Mouse (Mus musculus): ENCODE measurements around the gene Celsr2. TPM values are rescaled to one million over a fixed set of nuclear protein-coding genes. Genes with fewer than 3 reads are reported as not detected.

Gene Celsr2
- total RNA-seq, 1 experiment: 7.9 TPM

DNA sequence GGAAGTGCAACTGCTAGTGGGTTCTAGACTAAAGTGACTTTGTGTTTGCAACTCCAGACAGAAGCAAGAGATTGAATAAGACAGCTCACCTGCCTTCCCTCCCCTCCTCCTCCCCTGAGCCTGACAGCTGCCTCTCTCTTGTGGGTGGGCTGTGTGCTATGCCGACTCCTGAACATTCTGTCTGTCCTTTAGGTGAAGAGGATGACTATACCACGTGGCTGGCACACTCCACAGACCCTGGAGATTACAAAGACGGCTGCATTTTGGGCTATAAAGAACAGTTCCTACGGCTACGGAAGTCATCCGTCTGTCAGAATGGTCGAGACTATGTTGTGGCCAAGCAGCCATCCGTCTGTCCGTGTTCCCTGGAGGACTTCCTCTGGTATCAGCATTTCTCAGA, 67.0 kb downstream of the Celsr2 start:
- TF ChIP-seq ZC3H11A (IDR thresholded peaks at IDR 0.05; ENCODE audit: borderline replicate concordance, low read depth, low read length) (no peak), ZNF384 (IDR thresholded peaks at IDR 0.05; ENCODE audit: low read depth, low read length) (no peak), CHD2 (IDR thresholded peaks at IDR 0.05; ENCODE audit: low read depth, low read length) (no peak), MAFK (IDR thresholded peaks at IDR 0.05; ENCODE audit: insufficient read depth, low read depth, low read length) (no peak), HCFC1 (IDR thresholded peaks at IDR 0.05; ENCODE audit: borderline replicate concordance, insufficient read depth, low read length) (no peak)
- Histone ChIP-seq H3K4me3 (ENCODE audit: insufficient read depth in 1 of 2, low read depth in 1 of 2, low read length in 2 of 2, poor library complexity in 1 of 2, severe bottlenecking in 1 of 2) (no peak overlapping the region), H3K27ac (ENCODE audit: insufficient read depth, low read depth, low read length, poor library complexity, severe bottlenecking) (no peak overlapping the region), H3K9ac (ENCODE audit: insufficient read depth, low read depth, low read length, poor library complexity, severe bottlenecking) (no peak overlapping the region), H3K9me3 (ENCODE audit: control insufficient read depth, insufficient read depth, low read depth, low read length) (no peaks in the 10 kb centered on the region), H3K4me1 (ENCODE audit: control insufficient read depth in 2 of 2, insufficient read depth in 2 of 2, low read length in 2 of 2, poor library complexity in 1 of 2) (no peaks in the 10 kb centered on the region), H3K36me3 (ENCODE audit: control insufficient read depth, insufficient read depth, low read length, poor library complexity, severe bottlenecking) (peaks cover 5% of the 10 kb centered on the region; the same call in 1 of the 2 replicates)
- in situ Hi-C loops (cut with MboI; ENCODE audit: low sequenced_read_pairs in 2 of 2, unreplicated experiment in 2 of 2): no loop called here
- DNase-seq (ENCODE audit: low read depth, low spot score): no peak

- in situ Hi-C loops (cut with MboI; ENCODE audit: low sequenced_read_pairs in 2 of 2, unreplicated experiment in 2 of 2): no loop called here
- Histone ChIP-seq H3K36me3 (ENCODE audit: control insufficient read depth, insufficient read depth, low read length, poor library complexity, severe bottlenecking) (peaks cover 2% of the 10 kb centered on the region; the same call in 1 of the 2 replicates), H3K9ac (ENCODE audit: insufficient read depth, low read depth, low read length, poor library complexity, severe bottlenecking) (no peak overlapping the region), H3K4me1 (ENCODE audit: control insufficient read depth in 2 of 2, insufficient read depth in 2 of 2, low read length in 2 of 2, poor library complexity in 1 of 2) (no peaks in the 10 kb centered on the region), H3K9me3 (ENCODE audit: control insufficient read depth, insufficient read depth, low read depth, low read length) (no peaks in the 10 kb centered on the region), H3K4me3 (ENCODE audit: insufficient read depth in 1 of 2, low read depth in 1 of 2, low read length in 2 of 2, poor library complexity in 1 of 2, severe bottlenecking in 1 of 2) (no peak overlapping the region), H3K27ac (ENCODE audit: insufficient read depth, low read depth, low read length, poor library complexity, severe bottlenecking) (no peak overlapping the region)
- DNase-seq (ENCODE audit: low read depth, low spot score): no peak
- TF ChIP-seq HCFC1 (IDR thresholded peaks at IDR 0.05; ENCODE audit: borderline replicate concordance, insufficient read depth, low read length) (no peak), ZNF384 (IDR thresholded peaks at IDR 0.05; ENCODE audit: low read depth, low read length) (no peak)
Observed at GRCm38 (mm10) chr3:108345855-108346254, 69.5 kb downstream of the Celsr2 start.

DNA sequence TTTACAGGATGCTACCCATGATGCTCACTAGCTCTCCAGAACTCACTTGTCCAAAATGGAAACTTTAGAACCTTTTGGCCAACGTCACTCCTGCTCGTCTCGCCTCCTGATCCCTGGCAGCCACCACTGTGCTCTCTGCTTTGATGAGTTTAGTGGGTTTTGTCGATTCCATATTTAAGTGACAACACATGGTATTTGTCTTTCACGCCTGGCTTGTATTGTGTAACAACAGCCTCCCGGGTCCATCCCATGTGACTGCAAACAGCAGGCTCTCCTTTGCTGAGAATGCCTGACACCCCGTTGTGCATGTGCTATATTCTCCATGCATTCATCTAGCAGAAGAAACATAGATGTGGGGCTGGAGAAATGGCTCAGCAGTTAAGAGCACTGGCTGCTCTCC, 73.2 kb downstream of the Celsr2 start:
- no peaks in the 10 kb centered on the region for H3K4me1 ChIP-seq (ENCODE audit: control insufficient read depth in 2 of 2, insufficient read depth in 2 of 2, low read length in 2 of 2, poor library complexity in 1 of 2)
- no peak for DNase-seq (ENCODE audit: low read depth, low spot score)
- no peak for TF ChIP-seq ZNF384 (IDR thresholded peaks at IDR 0.05; ENCODE audit: low read depth, low read length)
- TF ChIP-seq HCFC1 (IDR thresholded peaks at IDR 0.05; ENCODE audit: borderline replicate concordance, insufficient read depth, low read length): no peak
- no peak for TF ChIP-seq ZC3H11A (IDR thresholded peaks at IDR 0.05; ENCODE audit: borderline replicate concordance, low read depth, low read length)
- no peak for TF ChIP-seq MAFK (IDR thresholded peaks at IDR 0.05; ENCODE audit: insufficient read depth, low read depth, low read length)
- TF ChIP-seq CHD2 (IDR thresholded peaks at IDR 0.05; ENCODE audit: low read depth, low read length): no peak
- no peak overlapping the region for H3K9ac ChIP-seq (ENCODE audit: insufficient read depth, low read depth, low read length, poor library complexity, severe bottlenecking)
- no peaks in the 10 kb centered on the region for H3K9me3 ChIP-seq (ENCODE audit: control insufficient read depth, insufficient read depth, low read depth, low read length)
- no peak overlapping the region for H3K4me3 ChIP-seq (ENCODE audit: insufficient read depth in 1 of 2, low read depth in 1 of 2, low read length in 2 of 2, poor library complexity in 1 of 2, severe bottlenecking in 1 of 2)
- no peak overlapping the region for H3K27ac ChIP-seq (ENCODE audit: insufficient read depth, low read depth, low read length, poor library complexity, severe bottlenecking)
- peaks cover 1% of the 10 kb centered on the region; the same call in 1 of the 2 replicates for H3K36me3 ChIP-seq (ENCODE audit: control insufficient read depth, insufficient read depth, low read length, poor library complexity, severe bottlenecking)
- in situ Hi-C loops (cut with MboI; ENCODE audit: low sequenced_read_pairs in 2 of 2, unreplicated experiment in 2 of 2): no loop called here

- Histone ChIP-seq H3K27ac (ENCODE audit: insufficient read depth, low read depth, low read length, poor library complexity, severe bottlenecking) (no peak overlapping the region), H3K4me3 (ENCODE audit: insufficient read depth in 1 of 2, low read depth in 1 of 2, low read length in 2 of 2, poor library complexity in 1 of 2, severe bottlenecking in 1 of 2) (no peak overlapping the region), H3K9me3 (ENCODE audit: control insufficient read depth, insufficient read depth, low read depth, low read length) (no peaks in the 10 kb centered on the region), H3K9ac (ENCODE audit: insufficient read depth, low read depth, low read length, poor library complexity, severe bottlenecking) (no peak overlapping the region), H3K4me1 (ENCODE audit: control insufficient read depth in 2 of 2, insufficient read depth in 2 of 2, low read length in 2 of 2, poor library complexity in 1 of 2) (no peaks in the 10 kb centered on the region), H3K36me3 (ENCODE audit: control insufficient read depth, insufficient read depth, low read length, poor library complexity, severe bottlenecking) (peaks cover 1% of the 10 kb centered on the region; the same call in 1 of the 2 replicates)
- DNase-seq (ENCODE audit: low read depth, low spot score): no peak
- in situ Hi-C loops (cut with MboI; ENCODE audit: low sequenced_read_pairs in 2 of 2, unreplicated experiment in 2 of 2): no loop called here
- no peak for TF ChIP-seq ZNF384 (IDR thresholded peaks at IDR 0.05; ENCODE audit: low read depth, low read length)
- TF ChIP-seq HCFC1 (IDR thresholded peaks at IDR 0.05; ENCODE audit: borderline replicate concordance, insufficient read depth, low read length): no peak
- no peak for TF ChIP-seq MAFK (IDR thresholded peaks at IDR 0.05; ENCODE audit: insufficient read depth, low read depth, low read length)
- TF ChIP-seq CHD2 (IDR thresholded peaks at IDR 0.05; ENCODE audit: low read depth, low read length): no peak
Observed at GRCm38 (mm10) chr3:108341040-108341439, 74.3 kb downstream of the Celsr2 start.

Other genes starting within 250 kb of the Celsr2 start
- gene Amigo1, start 229.2 kb downstream of the Celsr2 start, total RNA-seq (2012; rRNA removed): 2.1 and 5.5 TPM in 2 replicates
- gene Cyb561d1, start 214.3 kb downstream of the Celsr2 start, total RNA-seq (2012; rRNA removed): 2.2 and 3.9 TPM in 2 replicates
- 9.1 and 9.5 TPM in 2 replicates for gene Atxn7l2, start 204.6 kb downstream of the Celsr2 start, total RNA-seq (2012; rRNA removed)
- 0.62 and 1.6 TPM in 2 replicates for gene Sypl2, start 188.9 kb downstream of the Celsr2 start, total RNA-seq (2012; rRNA removed)
- 172 and 248 TPM in 2 replicates for gene Psma5, start 158.6 kb downstream of the Celsr2 start, total RNA-seq (2012; rRNA removed)
- 21.2 and 30.5 TPM in 2 replicates for gene Sort1, start 131.5 kb downstream of the Celsr2 start, total RNA-seq (2012; rRNA removed)
- gene Mybphl, start 50.6 kb downstream of the Celsr2 start, total RNA-seq (2012; rRNA removed): not detected in 2 replicates
- 172 and 284 TPM in 2 replicates for gene Psrc1, start 31.7 kb downstream of the Celsr2 start, total RNA-seq (2012; rRNA removed)
- gene Sars, start 29.7 kb upstream of the Celsr2 start, total RNA-seq (2012; rRNA removed): 204 and 236 TPM in 2 replicates
- gene 1700013F07Rik, start 118.6 kb upstream of the Celsr2 start, total RNA-seq (2012; rRNA removed): 0.63 TPM in 1 of 2 replicates, not detected in the other
- gene 5330417C22Rik, start 121.0 kb upstream of the Celsr2 start, total RNA-seq (2012; rRNA removed): 0.27 and 0.37 TPM in 2 replicates
- 21.1 and 21.8 TPM in 2 replicates for gene Tmem167b, start 146.9 kb upstream of the Celsr2 start, total RNA-seq (2012; rRNA removed)
- gene Taf13, start 156.1 kb upstream of the Celsr2 start, total RNA-seq (2012; rRNA removed): 12.5 and 17.3 TPM in 2 replicates
- gene Wdr47, start 175.7 kb upstream of the Celsr2 start, total RNA-seq (2012; rRNA removed): 14.5 and 15.9 TPM in 2 replicates
- 33.9 and 59.8 TPM in 2 replicates for gene Clcc1, start 238.4 kb upstream of the Celsr2 start, total RNA-seq (2012; rRNA removed)